In genomic region chr4:120589070-120589469, GRCm38 (mm10) we compare ENCODE assay signal across 14 mouse cellular contexts. TPM values are rescaled to one million over a fixed set of nuclear protein-coding genes. Genes with fewer than 3 reads are reported as not detected.
DNase-seq lines count a peak whose midpoint lies in the region; ATAC-seq and TF ChIP-seq lines count a peak whose summit lies in the region.
"Had no signal": no experiment of that assay in that cellular context is flagged by ENCODE, and none has a peak within 500 bp of the region (broad histone marks: within the 10 kb centered on the region; RNA-seq: fewer than 3 reads in every experiment).

No protein-coding gene starts in this region.

- no peak for DNase-seq in kidney, postnatal 0 days (ENCODE audit: low spot score)
- DNase-seq in kidney, postnatal 10 days: no peak
- no peak for DNase-seq in stomach, postnatal 0 days (ENCODE audit: low spot score)
- DNase-seq in thymus, postnatal 10 days (ENCODE audit: low spot score in 2 of 2): no peak
- DNase-seq in cerebellum, adult 8-10 months: no peak

- H3K27ac ChIP-seq in kidney, postnatal 0 days: peak overlapping the region; percentile 14; the same call in 1 of the 2 replicates
- no peak overlapping the region for H3K27ac ChIP-seq in stomach, embryonic 16.5 days (ENCODE audit: low read length)
- no peak overlapping the region for H3K27ac ChIP-seq in stomach, postnatal 0 days (replicated peaks)
- no peak overlapping the region for H3K27ac ChIP-seq in liver, embryonic 15.5 days (replicated peaks)
- H3K27ac ChIP-seq: embryonic facial prominence, embryonic 10.5 days; liver, embryonic 14.5 days had no signal

- no peak for TF ChIP-seq CTCF in kidney, postnatal 0 days (IDR thresholded peaks at IDR 0.05; ENCODE audit: low read depth)
- no peak for TF ChIP-seq CTCF in stomach, postnatal 0 days (IDR thresholded peaks at IDR 0.05; ENCODE audit: low read depth)

- no peaks in the 10 kb centered on the region for H3K27me3 ChIP-seq in kidney, postnatal 0 days (ENCODE audit: insufficient read depth, low read length)
- H3K27me3 ChIP-seq in stomach, embryonic 16.5 days (ENCODE audit: control insufficient read depth, insufficient read depth, low read length): no peaks in the 10 kb centered on the region
- no peaks in the 10 kb centered on the region for H3K27me3 ChIP-seq in stomach, postnatal 0 days (ENCODE audit: control insufficient read depth, insufficient read depth, low read length)
- peaks cover 11% of the 10 kb centered on the region; the same call in 1 of the 2 replicates for H3K27me3 ChIP-seq in liver, embryonic 15.5 days

- H3K4me3 ChIP-seq in kidney, postnatal 0 days (replicated peaks; ENCODE audit: low read depth, low read length): no peak overlapping the region
- no peak overlapping the region for H3K4me3 ChIP-seq in stomach, embryonic 16.5 days (replicated peaks; ENCODE audit: low read length)
- H3K4me3 ChIP-seq in stomach, postnatal 0 days (ENCODE audit: low read depth, low read length): no peak overlapping the region
- no peak overlapping the region; the same call in 1 of the 2 replicates for H3K4me3 ChIP-seq in liver, embryonic 15.5 days (replicated peaks)
- H3K4me3 ChIP-seq: embryonic facial prominence, embryonic 10.5 days; erythroblast, embryonic 14.5 days; heart, embryonic 12.5 days had no signal

- ATAC-seq in kidney, postnatal 0 days (replicated peaks; ENCODE audit: low FRiP score, low read depth): no peak
- ATAC-seq in stomach, embryonic 16.5 days (ENCODE audit: insufficient read depth, low FRiP score): no peak
- no peak for ATAC-seq in stomach, postnatal 0 days (ENCODE audit: low FRiP score, low TSS enrichment)
- no peak for ATAC-seq in liver, embryonic 15.5 days (ENCODE audit: insufficient read depth)

- no peaks in the 10 kb centered on the region for H3K36me3 ChIP-seq in kidney, postnatal 0 days (ENCODE audit: insufficient read depth, low read length)
- H3K36me3 ChIP-seq in stomach, embryonic 16.5 days (ENCODE audit: control insufficient read depth, insufficient read depth, low read length): no peaks in the 10 kb centered on the region
- no peaks in the 10 kb centered on the region for H3K36me3 ChIP-seq in stomach, postnatal 0 days (ENCODE audit: control insufficient read depth, insufficient read depth, low read length)
- no peaks in the 10 kb centered on the region for H3K36me3 ChIP-seq in liver, embryonic 15.5 days (replicated peaks)
- H3K36me3 ChIP-seq: embryonic facial prominence, embryonic 10.5 days; heart, embryonic 12.5 days had no signal

- H3K9me3 ChIP-seq in kidney, postnatal 0 days (replicated peaks; ENCODE audit: low read length): no peaks in the 10 kb centered on the region
- H3K9me3 ChIP-seq in stomach, embryonic 16.5 days (replicated peaks; ENCODE audit: control insufficient read depth, low read length): no peaks in the 10 kb centered on the region
- H3K9me3 ChIP-seq in stomach, postnatal 0 days (ENCODE audit: control insufficient read depth, low read length): no peaks in the 10 kb centered on the region
- H3K9me3 ChIP-seq in liver, embryonic 15.5 days (replicated peaks): no peaks in the 10 kb centered on the region
- H3K9me3 ChIP-seq: embryonic facial prominence, embryonic 10.5 days; heart, embryonic 12.5 days had no signal

- 0 out of 2 replicates have a peak, but pooled peaks cover 4% of the 10 kb centered on the region for H3K4me1 ChIP-seq in kidney, postnatal 0 days (replicated peaks; ENCODE audit: insufficient read depth, low read length)
- peaks cover 7% of the 10 kb centered on the region for H3K4me1 ChIP-seq in stomach, embryonic 16.5 days (ENCODE audit: control insufficient read depth, insufficient read depth, low read length)
- no peaks in the 10 kb centered on the region for H3K4me1 ChIP-seq in stomach, postnatal 0 days (replicated peaks; ENCODE audit: control insufficient read depth, insufficient read depth)
- H3K4me1 ChIP-seq in liver, embryonic 15.5 days (replicated peaks): peaks cover 20% of the 10 kb centered on the region

- TF ChIP-seq EP300 in stomach, postnatal 0 days (optimal IDR thresholded peaks at IDR 0.05): no peak

- no peak overlapping the region for H3K9ac ChIP-seq in kidney, postnatal 0 days (ENCODE audit: low read depth, low read length)
- peak overlapping the region; percentile 28; the same call in 1 of the 2 replicates for H3K9ac ChIP-seq in stomach, embryonic 16.5 days (ENCODE audit: low read length)
- H3K9ac ChIP-seq in stomach, postnatal 0 days (ENCODE audit: low read length): no peak overlapping the region
- H3K9ac ChIP-seq in liver, embryonic 15.5 days: no peak overlapping the region
- H3K9ac ChIP-seq: heart, embryonic 12.5 days; liver, embryonic 14.5 days had no signal

- H3K4me2 ChIP-seq in kidney, postnatal 0 days (ENCODE audit: low read length): no peak overlapping the region
- no peak overlapping the region for H3K4me2 ChIP-seq in stomach, embryonic 16.5 days (ENCODE audit: low read depth, low read length)
- H3K4me2 ChIP-seq in stomach, postnatal 0 days (replicated peaks; ENCODE audit: low read depth): no peak overlapping the region
- H3K4me2 ChIP-seq in liver, embryonic 15.5 days: 0 out of 2 replicates have a peak overlapping the region, but pooled peaks have one; percentile 16
- H3K4me2 ChIP-seq: heart, embryonic 12.5 days had no signal

- 32% methylated on average over 3 of the region's 3 CpGs for WGBS in kidney, postnatal 0 days
- 17% methylated on average over 3 of the region's 3 CpGs for WGBS in stomach, embryonic 16.5 days
- 34% methylated on average over 3 of the region's 3 CpGs for WGBS in stomach, postnatal 0 days
- WGBS in liver, embryonic 15.5 days (ENCODE audit: insufficient replicate concordance): 26% methylated on average over 3 of the region's 3 CpGs

RNA-seq across cellular contexts. Expression of gene Gm8439, which starts 0.5 kb away (rescaled TPM):
- polyA plus RNA-seq in kidney, postnatal 0 days (2015; fragmentation: Nextera tagmentation; extraction: Ambion mirVana): 0.38 and 0.54 TPM in 2 replicates
- polyA plus RNA-seq in stomach, embryonic 16.5 days (2015; fragmentation: Nextera tagmentation; extraction: Ambion mirVana): not detected in 2 replicates
- not detected in 2 replicates for polyA plus RNA-seq in stomach, postnatal 0 days (2015; fragmentation: Nextera tagmentation; extraction: Ambion mirVana)
- not detected in 2 replicates for polyA plus RNA-seq in liver, embryonic 15.5 days (2015; fragmentation: Nextera tagmentation; extraction: Ambion mirVana)
- polyA plus RNA-seq: activated CD4-positive, CD25-positive, alpha-beta regulatory T cell, adult 4 months; embryonic facial prominence, embryonic 10.5 days; erythroblast, embryonic 14.5 days; heart, embryonic 12.5 days; large intestine, adult 2 months; liver, embryonic 14.5 days; spleen, adult 2 months had no signal

RNA-seq across cellular contexts. Expression of gene Ctps, which starts 19.0 kb away (rescaled TPM):
- 42.4 and 48.5 TPM in 2 replicates for polyA plus RNA-seq in kidney, postnatal 0 days (2015; fragmentation: Nextera tagmentation; extraction: Ambion mirVana)
- 63.2 and 63.8 TPM in 2 replicates for polyA plus RNA-seq in stomach, embryonic 16.5 days (2015; fragmentation: Nextera tagmentation; extraction: Ambion mirVana)
- 30.9 and 34.1 TPM in 2 replicates for polyA plus RNA-seq in stomach, postnatal 0 days (2015; fragmentation: Nextera tagmentation; extraction: Ambion mirVana)
- 27.7 and 29.1 TPM in 2 replicates for polyA plus RNA-seq in liver, embryonic 15.5 days (2015; fragmentation: Nextera tagmentation; extraction: Ambion mirVana)

RNA-seq across cellular contexts. Expression of gene Slfnl1, which starts 57.0 kb away (rescaled TPM):
- not detected in 2 replicates for polyA plus RNA-seq in kidney, postnatal 0 days (2015; fragmentation: Nextera tagmentation; extraction: Ambion mirVana)
- polyA plus RNA-seq in stomach, embryonic 16.5 days (2015; fragmentation: Nextera tagmentation; extraction: Ambion mirVana): not detected in 2 replicates
- polyA plus RNA-seq in stomach, postnatal 0 days (2015; fragmentation: Nextera tagmentation; extraction: Ambion mirVana): 0.07 TPM in 1 of 2 replicates, not detected in the other
- not detected in 2 replicates for polyA plus RNA-seq in liver, embryonic 15.5 days (2015; fragmentation: Nextera tagmentation; extraction: Ambion mirVana)
- polyA plus RNA-seq: activated CD4-positive, CD25-positive, alpha-beta regulatory T cell, adult 4 months; embryonic facial prominence, embryonic 10.5 days; erythroblast, embryonic 14.5 days; heart, embryonic 12.5 days; liver, embryonic 14.5 days; spleen, adult 2 months had no signal
